Mouse (Mus musculus): Measurements from ENCODE around the gene Ptov1. TPM values are rescaled to one million over a fixed set of nuclear protein-coding genes. Genes with fewer than 3 reads are reported as not detected.

The Ptov1 gene
- polyA plus RNA-seq, 1 experiment from 2014 or later: 331 TPM

- no peaks in the 10 kb centered on the region for H3K27me3 ChIP-seq (ENCODE audit: control insufficient read depth, insufficient read depth, low read length)
- H3K27ac ChIP-seq (ENCODE audit: low read depth, low read length): peak within 1 kb of the TSS; percentile 88
- peak within 1 kb of the TSS; percentile 83 for H3K4me3 ChIP-seq (ENCODE audit: low read depth, low read length)
- H3K36me3 ChIP-seq (ENCODE audit: control insufficient read depth, insufficient read depth, low read length): peaks cover 9% of the 10 kb centered on the region
- ATAC-seq (ENCODE audit: low FRiP score) (peak; percentile 86), DNase-seq (ENCODE audit: low spot score) (peak; percentile 96)
- peak within 1 kb of the TSS; percentile 84 for H3K4me2 ChIP-seq (replicated peaks; ENCODE audit: low read depth, low read length)
- H3K9ac ChIP-seq (ENCODE audit: low read depth, low read length): peak within 1 kb of the TSS; percentile 76
- H3K9me3 ChIP-seq (ENCODE audit: control insufficient read depth, low read length): no peaks in the 10 kb centered on the region
- peaks cover 2% of the 10 kb centered on the region; the same call in 1 of the 2 replicates for H3K4me1 ChIP-seq (replicated peaks; ENCODE audit: control insufficient read depth, insufficient read depth, low read length)
- under 1% methylated on average over 54 of the region's 54 CpGs for WGBS
Measured at GRCm38 (mm10) chr7:44848561-44849415, 20.8 kb downstream of the Ptov1 start, which contains the start of the genes Akt1s1 and Tbc1d17. Akt1s1 (plus strand) TSS chr7:44848991. Tbc1d17 (minus strand) TSS chr7:44849079.

DNA sequence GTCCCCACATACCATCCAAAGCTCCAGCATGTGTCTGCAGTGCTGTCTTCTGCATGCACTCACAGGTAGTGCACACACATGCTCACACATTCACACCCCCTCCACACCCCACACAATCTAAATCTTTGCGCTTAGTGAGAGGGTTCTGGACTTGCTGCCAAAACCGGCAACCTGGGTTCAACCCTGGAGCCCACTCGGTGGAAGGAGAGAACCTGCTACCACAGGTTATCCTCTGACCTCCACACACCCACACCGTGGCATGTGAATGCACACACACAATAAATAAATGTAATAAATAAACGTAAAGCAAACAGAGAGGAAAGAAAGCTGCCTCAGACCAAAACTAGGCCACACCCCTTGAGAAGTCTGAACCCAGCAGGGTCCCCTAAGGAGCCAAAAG lies 21.8 kb downstream of the Ptov1 start:
- no peaks in the 10 kb centered on the region; the same call in 1 of the 2 replicates for H3K4me1 ChIP-seq (replicated peaks; ENCODE audit: control insufficient read depth, insufficient read depth, low read length)
- H3K4me3 ChIP-seq (ENCODE audit: low read depth, low read length): peak overlapping the region; percentile 83
- H3K9me3 ChIP-seq (ENCODE audit: control insufficient read depth, low read length): no peaks in the 10 kb centered on the region
- ATAC-seq (ENCODE audit: low FRiP score): no peak
- H3K4me2 ChIP-seq (replicated peaks; ENCODE audit: low read depth, low read length): peak overlapping the region; percentile 84
- H3K36me3 ChIP-seq (ENCODE audit: control insufficient read depth, insufficient read depth, low read length): peaks cover 11% of the 10 kb centered on the region
- H3K27ac ChIP-seq (ENCODE audit: low read depth, low read length): no peak overlapping the region
- H3K9ac ChIP-seq (ENCODE audit: low read depth, low read length): no peak overlapping the region
- WGBS: 85% methylated on average over 5 of the region's 5 CpGs
- no peak for DNase-seq (ENCODE audit: low spot score)
- H3K27me3 ChIP-seq (ENCODE audit: control insufficient read depth, insufficient read depth, low read length): no peaks in the 10 kb centered on the region

- no peak overlapping the region for H3K4me2 ChIP-seq (replicated peaks; ENCODE audit: low read depth, low read length)
- ATAC-seq (ENCODE audit: low FRiP score) (no peak), DNase-seq (ENCODE audit: low spot score) (no peak)
- H3K9ac ChIP-seq (ENCODE audit: low read depth, low read length): no peak overlapping the region
- no peak overlapping the region for H3K27ac ChIP-seq (ENCODE audit: low read depth, low read length)
- H3K36me3 ChIP-seq (ENCODE audit: control insufficient read depth, insufficient read depth, low read length): peaks cover 11% of the 10 kb centered on the region
- no peak overlapping the region for H3K4me3 ChIP-seq (ENCODE audit: low read depth, low read length)
- H3K27me3 ChIP-seq (ENCODE audit: control insufficient read depth, insufficient read depth, low read length): no peaks in the 10 kb centered on the region
- H3K9me3 ChIP-seq (ENCODE audit: control insufficient read depth, low read length): no peaks in the 10 kb centered on the region
- H3K4me1 ChIP-seq (replicated peaks; ENCODE audit: control insufficient read depth, insufficient read depth, low read length): no peaks in the 10 kb centered on the region; the same call in 1 of the 2 replicates
- 90% methylated on average over 7 of the region's 7 CpGs for WGBS
Measured at GRCm38 (mm10) chr7:44846804-44847203, 22.8 kb downstream of the Ptov1 start.

DNA sequence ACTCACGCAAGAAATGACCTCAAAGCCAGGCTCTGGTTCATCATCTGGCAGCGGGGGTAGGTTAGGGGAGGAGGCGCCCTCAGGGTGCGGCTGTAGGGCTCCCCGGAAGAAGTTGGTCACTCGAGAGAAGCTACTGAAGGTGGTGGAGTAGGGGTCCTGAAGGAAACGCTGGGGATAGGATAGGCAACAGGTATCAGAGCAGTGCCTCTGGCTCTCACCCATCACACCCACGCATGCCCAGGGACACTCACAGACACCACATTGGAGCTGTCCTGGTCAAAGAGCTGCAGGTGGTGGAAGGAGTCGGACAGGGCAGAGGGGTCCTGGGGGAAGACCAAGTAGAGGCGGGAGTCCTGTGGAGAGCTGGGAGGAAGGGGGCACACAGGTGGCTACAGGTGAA lies 24.6 kb downstream of the Ptov1 start:
- DNase-seq (ENCODE audit: low spot score) (no peak), ATAC-seq (ENCODE audit: low FRiP score) (no peak)
- no peak overlapping the region for H3K4me2 ChIP-seq (replicated peaks; ENCODE audit: low read depth, low read length)
- H3K4me1 ChIP-seq (replicated peaks; ENCODE audit: control insufficient read depth, insufficient read depth, low read length): peaks cover 2% of the 10 kb centered on the region
- H3K27me3 ChIP-seq (ENCODE audit: control insufficient read depth, insufficient read depth, low read length): peaks cover 8% of the 10 kb centered on the region
- no peaks in the 10 kb centered on the region for H3K9me3 ChIP-seq (ENCODE audit: control insufficient read depth, low read length)
- H3K4me3 ChIP-seq (ENCODE audit: low read depth, low read length): no peak overlapping the region
- peaks cover 11% of the 10 kb centered on the region for H3K36me3 ChIP-seq (ENCODE audit: control insufficient read depth, insufficient read depth, low read length)
- WGBS: 96% methylated on average over 10 of the region's 10 CpGs
- no peak overlapping the region for H3K9ac ChIP-seq (ENCODE audit: low read depth, low read length)
- H3K27ac ChIP-seq (ENCODE audit: low read depth, low read length): no peak overlapping the region

- Histone ChIP-seq H3K27me3 (ENCODE audit: control insufficient read depth, insufficient read depth, low read length) (peaks cover 20% of the 10 kb centered on the region), H3K4me2 (replicated peaks; ENCODE audit: low read depth, low read length) (no peak overlapping the region), H3K9me3 (ENCODE audit: control insufficient read depth, low read length) (no peaks in the 10 kb centered on the region), H3K9ac (ENCODE audit: low read depth, low read length) (0 out of 2 replicates have a peak overlapping the region, but pooled peaks have one; percentile 11), H3K27ac (ENCODE audit: low read depth, low read length) (no peak overlapping the region), H3K4me3 (ENCODE audit: low read depth, low read length) (no peak overlapping the region), H3K36me3 (ENCODE audit: control insufficient read depth, insufficient read depth, low read length) (peaks cover 11% of the 10 kb centered on the region), H3K4me1 (replicated peaks; ENCODE audit: control insufficient read depth, insufficient read depth, low read length) (peaks cover 10% of the 10 kb centered on the region)
- ATAC-seq (ENCODE audit: low FRiP score) (no peak), DNase-seq (ENCODE audit: low spot score) (no peak)
- WGBS: 89% methylated on average over 8 of the region's 8 CpGs
Measured at GRCm38 (mm10) chr7:44841825-44842463, 27.6 kb downstream of the Ptov1 start.

GRCm38 (mm10) chr7:44840426-44840825 lies 29.2 kb downstream of the Ptov1 start:
- Histone ChIP-seq H3K27ac (ENCODE audit: low read depth, low read length) (no peak overlapping the region), H3K4me3 (ENCODE audit: low read depth, low read length) (no peak overlapping the region), H3K9me3 (ENCODE audit: control insufficient read depth, low read length) (no peaks in the 10 kb centered on the region), H3K9ac (ENCODE audit: low read depth, low read length) (no peak overlapping the region), H3K4me2 (replicated peaks; ENCODE audit: low read depth, low read length) (peak overlapping the region; percentile 49; the same call in 1 of the 2 replicates), H3K27me3 (ENCODE audit: control insufficient read depth, insufficient read depth, low read length) (peaks cover 20% of the 10 kb centered on the region), H3K36me3 (ENCODE audit: control insufficient read depth, insufficient read depth, low read length) (peaks cover 11% of the 10 kb centered on the region), H3K4me1 (replicated peaks; ENCODE audit: control insufficient read depth, insufficient read depth, low read length) (peaks cover 10% of the 10 kb centered on the region)
- no peak for ATAC-seq (ENCODE audit: low FRiP score)
- WGBS: 65% methylated on average over 14 of the region's 14 CpGs
- no peak for DNase-seq (ENCODE audit: low spot score)

GRCm38 (mm10) chr7:44839491-44840191 lies 29.9 kb downstream of the Ptov1 start:
- peak overlapping the region; percentile 23 for H3K4me3 ChIP-seq (ENCODE audit: low read depth, low read length)
- no peaks in the 10 kb centered on the region for H3K9me3 ChIP-seq (ENCODE audit: control insufficient read depth, low read length)
- peaks cover 20% of the 10 kb centered on the region for H3K27me3 ChIP-seq (ENCODE audit: control insufficient read depth, insufficient read depth, low read length)
- DNase-seq (ENCODE audit: low spot score): peak; percentile 57
- ATAC-seq (ENCODE audit: low FRiP score): peak; percentile 48
- no peak overlapping the region for H3K27ac ChIP-seq (ENCODE audit: low read depth, low read length)
- peak overlapping the region; percentile 42; the same call in 1 of the 2 replicates for H3K9ac ChIP-seq (ENCODE audit: low read depth, low read length)
- peaks cover 7% of the 10 kb centered on the region for H3K36me3 ChIP-seq (ENCODE audit: control insufficient read depth, insufficient read depth, low read length)
- WGBS: 3% methylated on average over 56 of the region's 58 CpGs
- H3K4me2 ChIP-seq (replicated peaks; ENCODE audit: low read depth, low read length): peak overlapping the region; percentile 49
- peaks cover 10% of the 10 kb centered on the region for H3K4me1 ChIP-seq (replicated peaks; ENCODE audit: control insufficient read depth, insufficient read depth, low read length)

DNA sequence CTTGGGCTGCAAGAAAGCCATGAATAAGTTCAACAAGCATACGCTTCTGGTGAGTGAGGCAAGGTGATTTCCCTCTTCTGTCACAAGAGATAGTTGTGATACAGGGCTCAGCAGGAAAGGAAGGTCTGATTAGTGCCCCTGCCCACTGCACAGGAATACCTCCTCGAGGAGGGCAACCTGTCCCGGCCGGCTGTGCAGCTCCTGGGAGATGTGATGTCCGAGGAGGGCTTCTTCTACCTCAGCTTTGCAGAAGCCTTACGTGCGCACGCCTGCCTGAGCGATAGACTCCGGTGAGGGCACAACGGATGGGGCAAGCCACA lies 30.5 kb downstream of the Ptov1 start:
- Histone ChIP-seq H3K9ac (ENCODE audit: low read depth, low read length) (0 out of 2 replicates have a peak overlapping the region, but pooled peaks have one; percentile 29), H3K4me1 (replicated peaks; ENCODE audit: control insufficient read depth, insufficient read depth, low read length) (peaks cover 10% of the 10 kb centered on the region), H3K4me2 (replicated peaks; ENCODE audit: low read depth, low read length) (peak overlapping the region; percentile 49), H3K9me3 (ENCODE audit: control insufficient read depth, low read length) (no peaks in the 10 kb centered on the region), H3K27me3 (ENCODE audit: control insufficient read depth, insufficient read depth, low read length) (peaks cover 20% of the 10 kb centered on the region), H3K36me3 (ENCODE audit: control insufficient read depth, insufficient read depth, low read length) (peaks cover 5% of the 10 kb centered on the region), H3K27ac (ENCODE audit: low read depth, low read length) (no peak overlapping the region), H3K4me3 (ENCODE audit: low read depth, low read length) (peak overlapping the region; percentile 23)
- 33% methylated on average over 11 of the region's 11 CpGs for WGBS
- DNase-seq (ENCODE audit: low spot score) (no peak), ATAC-seq (ENCODE audit: low FRiP score) (no peak; the same call in 1 of the 2 replicates)

Measured in hindbrain, embryonic 11.5 days (tissue).